Mouse (Mus musculus) hindbrain, embryonic 15.5 days (tissue): ENCODE measurements around the gene Usp49. TPM values are rescaled to one million over a fixed set of nuclear protein-coding genes. Genes with fewer than 3 reads are reported as not detected.

Source experiments
- ATAC-seq: fragments of 200-750 bp; cut with Nextera tagmentation; 2 replicates; pipeline ENCODE4 v1.8.0; 2017; ENCODE audit warnings: low read depth, moderate number of reproducible peaks, moderate TSS enrichment; ENCODE audit not compliant: low FRiP score
- H3K27ac ChIP-seq: fragments of 300-500 bp; sonication (generic); replicated peaks from 2 replicates; pipeline ENCODE4 v1.5.1; 2015; ENCODE audit warnings: mild to moderate bottlenecking, inconsistent platforms
- H3K27me3 ChIP-seq: fragments of 300-500 bp; sonication (generic); 2 replicates; pipeline ENCODE4 v1.6.1; 2015; ENCODE audit warnings: control low read depth, inconsistent platforms
- H3K36me3 ChIP-seq: fragments of 300-500 bp; sonication (generic); 2 replicates; pipeline ENCODE4 v1.6.1; 2015; ENCODE audit warnings: control low read depth, inconsistent platforms
- H3K4me1 ChIP-seq: fragments of 300-500 bp; sonication (generic); replicated peaks from 2 replicates; pipeline ENCODE4 v1.6.1; 2015; ENCODE audit warnings: control low read depth, inconsistent platforms
- H3K4me2 ChIP-seq: fragments of 300-500 bp; sonication (generic); 2 replicates; pipeline ENCODE4 v1.6.1; 2015; ENCODE audit warnings: moderate library complexity, mild to moderate bottlenecking, inconsistent platforms
- H3K4me3 ChIP-seq: fragments of 300-500 bp; sonication (generic); 2 replicates; pipeline ENCODE4 v1.5.1; 2015; ENCODE audit warnings: mild to moderate bottlenecking, inconsistent platforms
- H3K9ac ChIP-seq: fragments of 300-500 bp; sonication (generic); 2 replicates; pipeline ENCODE4 v1.6.1; 2015; ENCODE audit warnings: inconsistent platforms
- H3K9me3 ChIP-seq: fragments of 300-500 bp; sonication (generic); 2 replicates; pipeline ENCODE4 v1.6.1; 2016; ENCODE audit warnings: control low read depth, inconsistent platforms
- WGBS: fragments of 180-500 bp; shearing (Covaris S2); methylation state at CpG from one replicate; pipeline ENCODE4 v1.1.7; 2015; 5-methylcytosine and 5-hydroxymethylcytosine counted together
- polyA plus RNA-seq: library from polyadenylated mRNA; unstranded; fragments of >200 nt; fragmentation: Nextera tagmentation; extraction: Ambion mirVana; gene quantifications from 2 replicates; pipeline ENCODE4 v1.2.1, GENCODE M21; 2015

Gene Usp49
- polyA plus RNA-seq, result 6.3 and 8.2 TPM in 2 replicates

GRCm38 (mm10) chr17:47630678-47631065 lies at the start of gene Usp49:
Usp49 (plus strand) TSS chr17:47630690.
- H3K4me2 ChIP-seq, result peak within 1 kb of the TSS; percentile 72
- H3K27me3 ChIP-seq, result no peaks in the 10 kb centered on the region
- no peaks in the 10 kb centered on the region for H3K9me3 ChIP-seq
- 0 out of 2 replicates have a peak, but pooled peaks cover 4% of the 10 kb centered on the region for H3K36me3 ChIP-seq
- H3K9ac ChIP-seq, result peak within 1 kb of the TSS; percentile 71
- peaks cover 39% of the 10 kb centered on the region for H3K4me1 ChIP-seq
- H3K27ac ChIP-seq, result peak within 1 kb of the TSS; percentile 94
- H3K4me3 ChIP-seq, result peak within 1 kb of the TSS; percentile 74
- ATAC-seq, result no peak
- WGBS, result 0% methylated on average over 3 of the region's 3 CpGs

- ATAC-seq, result no peak
- 90% methylated on average over 4 of the region's 4 CpGs for WGBS
- H3K4me1 ChIP-seq, result no peaks in the 10 kb centered on the region
Observed at GRCm38 (mm10) chr17:47580962-47581361, 49.5 kb upstream of the Usp49 start.

GRCm38 (mm10) chr17:47588517-47588916 lies 42.0 kb upstream of the Usp49 start:
- no peak overlapping the region for H3K4me3 ChIP-seq
- H3K27me3 ChIP-seq, result no peaks in the 10 kb centered on the region
- H3K9me3 ChIP-seq, result no peaks in the 10 kb centered on the region
- H3K4me1 ChIP-seq, result 0 out of 2 replicates have a peak, but pooled peaks cover 4% of the 10 kb centered on the region
- no peaks in the 10 kb centered on the region for H3K36me3 ChIP-seq
- H3K4me2 ChIP-seq, result no peak overlapping the region
- no peak overlapping the region for H3K9ac ChIP-seq
- no peak overlapping the region for H3K27ac ChIP-seq
- 90% methylated on average over 8 of the region's 8 CpGs for WGBS
- no peak for ATAC-seq

More at GRCm38 (mm10) chr17:47580962-47581361, 49.5 kb upstream of the Usp49 start:
- no peak overlapping the region for H3K27ac ChIP-seq
- no peaks in the 10 kb centered on the region for H3K9me3 ChIP-seq
- no peak overlapping the region for H3K4me2 ChIP-seq
- H3K9ac ChIP-seq, result no peak overlapping the region
- H3K4me3 ChIP-seq, result no peak overlapping the region
- H3K27me3 ChIP-seq, result no peaks in the 10 kb centered on the region
- no peaks in the 10 kb centered on the region for H3K36me3 ChIP-seq

GRCm38 (mm10) chr17:47591073-47591472 lies 39.4 kb upstream of the Usp49 start:
- Histone ChIP-seq H3K4me3 (no peak overlapping the region), H3K9me3 (no peaks in the 10 kb centered on the region), H3K27ac (no peak overlapping the region), H3K4me2 (no peak overlapping the region), H3K9ac (no peak overlapping the region), H3K4me1 (peaks cover 26% of the 10 kb centered on the region), H3K27me3 (no peaks in the 10 kb centered on the region), H3K36me3 (no peaks in the 10 kb centered on the region)
- 89% methylated on average over 3 of the region's 3 CpGs for WGBS
- no peak for ATAC-seq

- peak; percentile 93 for ATAC-seq
- H3K4me3 ChIP-seq, result peak overlapping the region; percentile 74
- peaks cover 45% of the 10 kb centered on the region for H3K4me1 ChIP-seq
- no peaks in the 10 kb centered on the region for H3K27me3 ChIP-seq
- no peaks in the 10 kb centered on the region for H3K36me3 ChIP-seq
- H3K9me3 ChIP-seq, result no peaks in the 10 kb centered on the region
- H3K27ac ChIP-seq, result peak overlapping the region; percentile 78
- H3K4me2 ChIP-seq, result peak overlapping the region; percentile 97
- WGBS, result under 1% methylated on average over 57 of the region's 63 CpGs
- peak overlapping the region; percentile 60 for H3K9ac ChIP-seq
Observed at GRCm38 (mm10) chr17:47593215-47593853, 37.2 kb upstream of the Usp49 start.

- peak overlapping the region; percentile 74 for H3K4me3 ChIP-seq
- peak overlapping the region; percentile 97 for H3K4me2 ChIP-seq
- H3K27ac ChIP-seq, result peak overlapping the region; percentile 78
- H3K9ac ChIP-seq, result peak overlapping the region; percentile 60
- no peaks in the 10 kb centered on the region for H3K9me3 ChIP-seq
- H3K4me1 ChIP-seq, result peaks cover 46% of the 10 kb centered on the region
- ATAC-seq, result no peak
- H3K36me3 ChIP-seq, result no peaks in the 10 kb centered on the region
- 0% methylated on average over 13 of the region's 13 CpGs for WGBS
- no peaks in the 10 kb centered on the region for H3K27me3 ChIP-seq
Observed at GRCm38 (mm10) chr17:47593854-47594182, 36.7 kb upstream of the Usp49 start.

- H3K9ac ChIP-seq, result peak overlapping the region; percentile 60
- H3K27ac ChIP-seq, result peak overlapping the region; percentile 78
- peaks cover under 1% of the 10 kb centered on the region; the same call in 1 of the 2 replicates for H3K36me3 ChIP-seq
- peak overlapping the region; percentile 97 for H3K4me2 ChIP-seq
- H3K4me3 ChIP-seq, result peak overlapping the region; percentile 74
- ATAC-seq, result no peak
- no peaks in the 10 kb centered on the region for H3K27me3 ChIP-seq
- H3K4me1 ChIP-seq, result peaks cover 46% of the 10 kb centered on the region
- no peaks in the 10 kb centered on the region for H3K9me3 ChIP-seq
- under 1% methylated on average over 42 of the region's 43 CpGs for WGBS
Observed at GRCm38 (mm10) chr17:47594183-47594968, 36.1 kb upstream of the Usp49 start.

- 0% methylated on average over 7 of the region's 9 CpGs for WGBS
- Histone ChIP-seq H3K4me3 (peak overlapping the region; percentile 74), H3K4me1 (peaks cover 46% of the 10 kb centered on the region), H3K9ac (peak overlapping the region; percentile 60), H3K4me2 (peak overlapping the region; percentile 97), H3K27ac (peak overlapping the region; percentile 78), H3K27me3 (no peaks in the 10 kb centered on the region), H3K9me3 (no peaks in the 10 kb centered on the region), H3K36me3 (peaks cover 5% of the 10 kb centered on the region)
- ATAC-seq, result no peak
Observed at GRCm38 (mm10) chr17:47594969-47595247, 35.6 kb upstream of the Usp49 start.

- peak overlapping the region; percentile 78 for H3K27ac ChIP-seq
- H3K9me3 ChIP-seq, result no peaks in the 10 kb centered on the region
- H3K9ac ChIP-seq, result peak overlapping the region; percentile 60
- H3K27me3 ChIP-seq, result no peaks in the 10 kb centered on the region
- 1% methylated on average over 21 of the region's 21 CpGs for WGBS
- H3K4me3 ChIP-seq, result peak overlapping the region; percentile 74
- peak; percentile 24 for ATAC-seq
- H3K4me2 ChIP-seq, result peak overlapping the region; percentile 97
- peaks cover 46% of the 10 kb centered on the region for H3K4me1 ChIP-seq
- peaks cover 11% of the 10 kb centered on the region for H3K36me3 ChIP-seq
Observed at GRCm38 (mm10) chr17:47595248-47596161, 35.0 kb upstream of the Usp49 start.

GRCm38 (mm10) chr17:47596162-47596838 lies 34.2 kb upstream of the Usp49 start:
- peaks cover 46% of the 10 kb centered on the region for H3K4me1 ChIP-seq
- 21% methylated on average over 6 of the region's 6 CpGs for WGBS

GRCm38 (mm10) chr17:47596839-47597164 lies 33.7 kb upstream of the Usp49 start:
- H3K36me3 ChIP-seq, result peaks cover 24% of the 10 kb centered on the region
- 71% methylated on average over 5 of the region's 5 CpGs for WGBS
- no peaks in the 10 kb centered on the region for H3K27me3 ChIP-seq
- peak overlapping the region; percentile 78; the same call in 1 of the 2 replicates for H3K27ac ChIP-seq
- no peak overlapping the region for H3K9ac ChIP-seq
- no peak overlapping the region for H3K4me3 ChIP-seq
- H3K9me3 ChIP-seq, result no peaks in the 10 kb centered on the region
- peaks cover 46% of the 10 kb centered on the region for H3K4me1 ChIP-seq
- H3K4me2 ChIP-seq, result peak overlapping the region; percentile 97
- ATAC-seq, result no peak

More at GRCm38 (mm10) chr17:47596162-47596838, 34.2 kb upstream of the Usp49 start:
- no peaks in the 10 kb centered on the region for H3K27me3 ChIP-seq
- H3K27ac ChIP-seq, result peak overlapping the region; percentile 78
- H3K9ac ChIP-seq, result peak overlapping the region; percentile 20; the same call in 1 of the 2 replicates
- ATAC-seq, result no peak
- peak overlapping the region; percentile 97 for H3K4me2 ChIP-seq
- H3K36me3 ChIP-seq, result peaks cover 19% of the 10 kb centered on the region
- no peaks in the 10 kb centered on the region for H3K9me3 ChIP-seq
- H3K4me3 ChIP-seq, result peak overlapping the region; percentile 74; the same call in 1 of the 2 replicates
